Mouse (Mus musculus) lung, postnatal 14 days (tissue): Measurements from ENCODE around the gene Cdh11.
A peak's percentile ranks its signal among the peaks of the same experiment; 100 is the strongest.

Experiments used
- DNase-seq: peaks from one replicate; pipeline ENCODE4 v3.0.0; 2021

Gene Cdh11

DNA sequence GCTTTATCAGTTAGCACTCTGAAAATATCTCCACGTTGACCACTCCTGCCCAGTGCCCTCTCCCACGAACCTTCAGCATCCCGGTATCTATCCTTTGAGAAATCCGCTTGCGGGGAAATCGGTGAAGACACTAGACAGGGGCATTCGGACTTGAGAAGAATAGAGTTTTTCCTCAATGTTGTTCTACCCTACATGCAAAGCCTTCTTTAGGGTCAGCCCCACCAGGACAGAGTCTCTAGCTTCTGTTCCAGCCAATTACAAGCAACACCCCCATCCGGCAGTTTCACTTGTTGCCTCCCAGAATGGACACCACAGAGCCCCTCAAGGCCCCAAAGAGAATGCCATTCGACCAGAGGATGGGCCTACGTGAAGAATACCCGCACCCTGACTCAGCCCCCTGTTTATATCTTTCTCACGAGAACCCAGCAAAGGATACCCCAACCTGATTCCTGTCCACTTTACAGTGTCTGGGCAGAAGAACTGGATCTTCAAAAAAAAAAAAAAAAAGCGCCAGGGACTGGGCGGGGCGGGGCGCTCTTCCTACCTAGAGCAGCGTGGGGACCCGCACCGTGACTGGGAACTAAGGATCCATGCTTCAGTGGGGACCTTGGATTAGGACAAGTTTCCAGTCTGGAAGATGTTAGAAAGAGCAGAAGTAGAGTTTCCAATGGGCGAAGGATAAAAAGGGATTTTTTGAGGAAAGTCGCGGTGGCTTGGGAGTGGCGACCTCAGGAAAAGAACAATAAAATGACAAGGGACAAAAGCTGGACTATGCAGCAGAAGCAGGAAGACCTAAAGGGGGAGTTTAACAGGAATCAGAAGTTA is at the start of gene Cdh11:
TSS of gene Cdh11 (minus strand) at position 51 of the 825 bp plus-strand sequence.
- no peak for DNase-seq

DNA sequence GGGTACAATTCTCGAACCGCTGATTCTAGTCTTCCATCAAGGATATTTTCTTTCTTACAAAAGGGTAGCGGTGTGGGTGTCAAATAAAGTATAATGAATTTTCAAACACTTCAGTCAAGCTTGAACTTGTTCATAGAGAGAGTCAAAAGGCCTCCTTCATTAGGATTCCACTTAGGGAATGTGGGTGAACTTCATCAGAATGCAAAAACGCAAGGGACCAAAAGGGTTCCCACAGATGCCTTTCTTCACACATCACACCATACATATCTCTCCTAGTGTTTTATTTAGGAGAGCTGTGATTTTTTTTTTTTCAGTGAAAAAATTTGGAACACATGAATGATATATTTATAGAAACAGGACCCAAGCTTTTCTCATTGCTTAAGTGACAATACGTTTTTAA is 28.5 kb upstream of the Cdh11 start:
- no peak for DNase-seq

DNA sequence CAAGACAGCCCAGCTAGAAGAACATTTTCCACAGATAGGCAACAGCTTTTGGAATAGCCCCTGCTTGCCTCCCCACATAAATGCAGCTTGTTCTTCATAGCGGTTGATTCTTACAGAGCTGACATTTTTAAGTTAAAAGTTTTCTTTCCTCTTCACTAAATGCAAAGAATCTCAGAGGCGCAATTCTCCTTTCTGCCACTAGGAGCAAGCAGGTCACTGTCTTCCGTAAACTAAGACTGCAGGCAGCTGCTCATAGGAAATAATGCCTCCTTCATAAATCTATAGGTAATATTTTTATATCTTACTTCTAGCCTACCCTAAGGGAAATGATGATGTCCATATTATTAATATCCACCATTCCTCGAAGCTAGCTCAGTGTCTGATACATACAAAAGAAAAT is 4.9 kb upstream of the Cdh11 start:
- peak; percentile 42 for DNase-seq

DNA sequence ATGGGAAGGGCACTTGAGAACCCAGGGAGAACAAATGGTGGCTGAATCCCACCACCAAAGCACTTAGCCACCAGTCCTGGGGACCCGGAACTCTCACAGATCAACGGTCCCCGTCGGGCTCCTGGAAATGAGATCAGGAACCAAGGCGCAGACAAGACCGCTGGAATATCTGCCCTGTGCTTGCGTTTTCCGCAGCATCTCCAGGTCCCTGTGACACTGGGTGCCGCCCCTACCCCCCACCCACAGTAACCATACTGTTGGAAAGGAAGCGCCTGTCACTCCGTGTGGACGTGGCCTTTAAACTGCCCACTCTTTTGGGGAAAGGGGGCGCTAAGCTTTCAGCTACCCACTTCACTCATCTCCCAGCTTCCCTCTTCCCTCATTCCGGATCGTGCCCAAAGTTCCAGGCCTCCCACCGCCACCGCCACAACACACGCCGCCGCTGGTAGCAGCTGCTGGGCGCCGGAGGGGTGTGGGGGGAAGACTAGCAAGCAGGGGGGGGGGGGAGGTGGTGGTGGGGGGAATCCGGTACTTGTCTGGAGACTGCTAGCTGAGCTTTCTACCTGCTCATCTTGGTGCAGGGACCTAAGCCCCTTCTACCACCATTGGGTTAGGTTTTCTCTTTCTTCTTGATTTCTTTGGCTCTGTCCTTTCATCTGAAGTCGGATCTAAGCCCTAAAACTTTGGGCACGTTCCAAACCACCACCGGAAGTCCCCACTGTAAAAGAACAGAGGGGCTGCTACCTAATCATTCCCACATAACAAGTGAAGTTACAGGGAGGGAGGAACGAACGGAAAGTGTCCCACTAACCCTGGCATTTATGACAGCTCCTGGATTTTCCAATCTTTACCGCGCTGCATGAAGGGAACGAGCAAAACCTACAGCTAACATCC is 1.3 kb upstream of the Cdh11 start:
- DNase-seq: no peak

DNA sequence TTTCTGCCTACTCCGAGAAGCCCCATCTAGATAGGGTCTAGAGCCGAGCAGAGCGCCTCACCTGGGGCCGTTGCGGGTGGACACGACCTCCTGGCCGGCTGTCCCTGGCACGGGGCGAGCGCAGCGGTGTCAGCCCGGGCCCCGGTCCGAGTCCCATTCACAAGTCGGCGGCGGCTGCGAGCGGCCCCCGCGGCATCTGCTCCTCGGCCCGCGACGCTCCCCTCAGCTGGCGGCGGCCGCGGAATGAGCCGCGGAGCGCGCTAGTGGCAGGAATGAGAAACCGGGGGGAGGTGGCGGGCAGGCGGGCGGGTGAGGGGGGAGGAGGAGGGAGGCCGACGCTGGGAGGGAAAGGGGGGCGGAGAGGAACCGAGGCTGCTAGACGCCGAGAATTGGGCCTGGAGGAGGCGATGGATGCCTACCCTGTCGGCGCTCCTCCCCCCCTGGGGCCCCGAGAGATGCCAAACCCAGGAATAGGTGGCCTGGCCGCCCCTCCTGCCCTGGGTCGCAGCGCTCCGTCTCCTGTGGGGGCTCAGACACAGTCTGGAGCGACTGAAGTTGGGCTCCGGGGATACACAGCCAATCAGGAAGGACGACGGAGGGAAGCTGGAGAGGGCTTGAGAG is 497 bp downstream of the Cdh11 start:
- DNase-seq: peak; percentile 62

DNA sequence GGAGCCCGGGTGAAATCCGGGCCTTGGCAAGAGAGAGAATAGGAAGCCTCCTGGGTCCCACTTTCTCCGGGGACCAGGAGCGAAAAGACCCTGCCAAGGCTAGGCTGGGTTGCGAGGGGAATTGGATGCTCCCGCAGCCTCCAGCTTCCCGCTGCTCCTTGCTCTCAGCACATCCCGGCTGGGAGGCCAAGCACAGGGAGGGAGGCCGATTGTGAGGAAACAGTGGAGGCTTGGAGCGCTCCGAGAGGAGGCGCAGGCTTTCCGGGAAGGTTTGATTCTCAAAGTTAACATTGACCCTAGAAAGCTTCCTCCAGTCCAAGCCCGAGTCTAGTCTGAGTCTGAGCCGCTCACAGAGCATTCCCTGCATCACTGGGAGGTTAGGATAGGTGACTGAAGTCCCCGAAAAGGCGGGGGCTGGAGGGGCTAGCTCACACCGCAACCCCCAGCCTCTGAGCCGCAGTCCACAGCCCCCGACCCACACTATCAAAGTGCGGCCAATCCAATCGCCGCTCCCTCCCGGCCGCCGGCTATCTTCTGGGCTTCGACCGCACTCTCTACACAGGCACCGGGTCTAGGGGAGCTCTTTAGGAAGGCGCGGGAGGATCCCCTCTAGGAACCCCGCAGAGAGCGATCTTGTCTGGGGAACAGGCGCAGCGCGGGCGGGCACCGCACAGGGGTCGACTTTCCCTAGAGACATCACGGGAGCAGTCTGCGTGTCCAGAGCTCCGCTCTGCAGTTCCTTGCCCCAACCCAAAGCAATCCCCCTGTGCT is 1.4 kb downstream of the Cdh11 start:
- DNase-seq: peak; percentile 23

DNA sequence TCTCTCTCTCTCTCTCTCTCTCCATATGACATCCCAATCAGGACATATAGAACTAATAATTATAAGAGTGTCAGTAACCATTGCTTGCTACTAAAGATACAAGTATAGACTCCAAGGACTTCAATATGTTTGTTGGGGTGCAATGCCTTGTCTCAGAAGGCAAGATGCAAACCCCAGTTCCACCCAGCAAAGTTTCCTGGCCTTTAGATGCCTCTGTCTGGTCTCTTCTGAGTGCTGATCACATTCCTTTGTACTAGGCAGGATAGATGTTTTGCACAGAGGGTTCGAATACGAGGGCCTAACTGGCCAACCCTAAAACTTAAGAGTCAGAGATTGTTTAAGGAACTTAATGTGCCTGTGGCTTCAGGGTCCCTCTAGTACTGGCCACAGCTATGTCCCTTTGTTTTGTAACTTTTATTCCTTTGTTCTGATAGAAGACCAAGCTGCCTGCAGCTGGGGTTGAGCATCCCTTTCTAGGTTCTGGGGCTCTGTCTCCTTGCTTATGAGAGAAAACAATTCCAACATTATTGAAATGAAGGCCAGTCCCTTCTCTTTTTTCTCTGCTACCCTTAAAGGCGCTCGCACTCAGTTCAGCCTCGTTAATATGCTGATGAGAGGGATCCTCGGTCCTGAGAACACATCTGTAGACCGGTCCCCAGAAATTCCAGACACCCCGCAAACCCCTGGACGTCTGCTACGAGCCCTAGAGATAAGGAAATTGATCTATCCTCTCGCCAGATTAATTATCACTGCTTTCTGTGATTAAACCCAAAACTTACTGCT is 2.5 kb downstream of the Cdh11 start:
- DNase-seq: no peak

DNA sequence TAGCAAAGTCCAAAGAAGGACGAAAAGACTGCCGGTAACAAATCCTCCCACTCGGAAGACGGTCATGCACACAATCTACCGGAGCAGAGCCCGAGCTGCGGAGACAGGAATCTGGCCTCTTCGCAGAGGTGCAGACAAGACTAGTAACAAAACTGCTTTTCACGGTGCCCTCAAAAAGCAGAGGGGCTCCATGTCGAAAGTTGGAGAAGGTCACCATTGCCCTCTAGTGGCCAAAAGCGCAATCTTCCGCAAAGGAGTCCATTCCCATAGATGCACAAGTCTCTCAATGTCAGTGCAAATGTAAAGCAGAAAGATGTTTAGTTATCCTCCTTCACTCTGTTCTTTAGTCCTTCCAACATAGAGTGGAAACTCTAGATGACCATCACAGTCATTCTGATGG is 4.5 kb downstream of the Cdh11 start:
- peak; percentile 80 for DNase-seq

DNA sequence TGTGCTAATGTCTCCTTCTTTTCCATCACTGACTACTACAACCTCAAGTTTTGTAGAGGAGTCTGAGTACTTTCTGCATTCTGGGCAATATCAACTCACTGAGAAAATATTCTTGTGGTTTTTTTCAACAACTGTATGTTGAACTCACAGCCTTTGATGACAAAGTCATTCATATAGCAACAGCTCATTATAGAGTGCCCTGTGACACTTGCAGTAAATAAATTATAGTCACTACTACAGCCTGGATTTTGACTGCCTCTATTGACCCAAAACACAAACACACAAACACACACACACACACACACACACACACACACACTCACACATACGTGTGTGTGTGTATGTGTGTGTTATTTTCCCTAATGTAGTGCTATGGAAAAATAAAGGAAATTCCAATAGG is 10.8 kb downstream of the Cdh11 start:
- DNase-seq: no peak

DNA sequence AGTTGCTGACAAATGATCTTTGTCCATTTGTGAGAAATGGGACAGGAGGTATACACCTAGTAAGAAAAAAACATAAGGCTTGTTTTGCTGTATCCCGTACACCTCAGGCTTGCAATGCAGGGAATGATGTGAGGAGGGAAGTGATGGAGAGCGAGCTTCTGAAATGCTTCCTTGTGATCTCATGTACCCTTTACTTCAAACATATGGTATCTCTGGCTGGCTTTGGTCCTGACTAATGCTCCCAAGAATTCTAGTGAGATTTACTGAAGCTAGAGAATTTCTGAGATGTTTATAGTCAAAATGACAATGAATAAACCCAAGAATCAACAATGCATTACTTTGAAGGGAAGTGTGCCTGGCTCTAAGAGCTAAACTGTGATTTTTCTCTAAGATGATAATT is 14.0 kb downstream of the Cdh11 start:
- no peak for DNase-seq

DNA sequence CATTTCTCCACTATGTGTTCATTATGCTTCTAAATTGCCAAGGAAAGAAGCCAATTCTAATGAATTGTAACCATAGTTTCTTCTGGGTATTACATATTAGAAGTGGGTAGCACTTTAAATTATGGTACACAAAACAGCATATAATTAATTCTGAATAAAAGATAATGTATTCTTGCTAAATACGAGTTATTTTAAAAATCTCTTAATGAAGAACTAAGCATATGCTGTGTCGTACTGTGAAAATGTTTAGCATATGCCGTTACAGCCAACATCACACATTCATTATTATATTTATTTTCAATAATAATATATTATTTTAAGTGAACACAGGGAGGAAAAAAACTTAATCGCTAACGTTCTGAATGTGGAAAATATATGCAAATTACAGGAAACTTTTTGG is 31.6 kb downstream of the Cdh11 start:
- DNase-seq: no peak

DNA sequence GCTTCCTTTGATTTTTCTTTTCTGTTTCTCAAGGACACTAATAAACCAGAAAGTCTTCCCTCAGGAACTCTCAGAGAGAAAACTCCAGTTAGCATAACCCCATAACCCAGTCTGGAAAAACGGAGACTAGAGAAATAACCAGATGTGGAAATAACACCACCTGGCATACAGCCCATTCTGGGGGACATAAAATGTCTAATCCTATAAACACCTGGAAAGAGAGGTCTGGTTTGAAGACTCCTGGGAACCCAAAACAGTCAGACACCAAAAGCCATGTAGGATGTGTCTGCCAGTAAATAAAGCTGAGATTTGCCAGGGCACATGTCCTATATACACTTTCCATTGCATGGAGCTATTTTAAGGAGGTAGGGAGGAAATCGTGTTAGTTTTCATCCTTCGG is 42.5 kb downstream of the Cdh11 start:
- no peak for DNase-seq

DNA sequence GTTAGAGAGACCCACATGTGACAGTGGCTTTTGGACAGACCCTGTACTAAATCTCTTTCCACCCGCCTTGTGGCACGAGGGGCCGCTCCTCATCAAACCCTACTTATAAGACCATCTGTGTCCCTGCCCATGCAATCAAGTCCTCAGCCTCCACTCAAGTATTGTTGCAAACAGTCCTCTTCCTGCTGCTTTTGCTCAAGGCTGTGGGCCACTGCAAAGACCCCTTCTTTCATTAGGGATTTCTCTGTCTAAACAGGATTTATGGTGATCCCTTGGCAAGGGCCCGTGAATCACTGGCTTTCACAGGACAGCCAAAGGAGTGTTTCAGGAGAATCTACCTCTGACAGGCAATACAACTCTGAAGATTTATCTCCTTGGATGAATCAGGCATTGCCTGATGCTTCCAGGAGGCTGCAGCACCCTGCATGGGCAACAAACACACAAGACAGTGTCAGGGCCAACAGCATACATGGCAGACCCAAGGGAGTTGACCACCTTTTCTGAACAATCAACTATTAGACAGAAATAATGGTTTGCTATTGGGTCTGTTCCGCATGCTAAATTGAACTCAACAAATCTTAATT is 43.3 kb downstream of the Cdh11 start:
- no peak for DNase-seq

DNA sequence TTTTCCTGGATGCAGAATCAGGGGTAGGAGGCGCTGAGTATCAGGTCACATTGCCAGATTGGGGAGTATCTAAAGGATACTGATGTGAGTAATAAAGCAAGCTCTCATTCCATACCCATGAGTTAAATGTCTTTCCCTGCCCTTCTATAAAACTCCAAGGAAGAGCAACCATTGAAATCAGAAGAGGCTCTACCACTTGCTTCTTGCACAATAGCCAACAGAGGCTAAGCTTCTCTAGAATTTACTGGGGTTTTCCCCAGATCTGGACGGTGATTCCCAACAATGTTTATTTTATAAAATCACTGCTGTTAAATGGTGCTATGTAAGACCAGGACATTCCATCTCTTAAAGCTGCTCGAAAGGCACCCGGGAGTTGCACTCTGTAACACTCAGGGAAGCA is 44.5 kb downstream of the Cdh11 start:
- no peak for DNase-seq

DNA sequence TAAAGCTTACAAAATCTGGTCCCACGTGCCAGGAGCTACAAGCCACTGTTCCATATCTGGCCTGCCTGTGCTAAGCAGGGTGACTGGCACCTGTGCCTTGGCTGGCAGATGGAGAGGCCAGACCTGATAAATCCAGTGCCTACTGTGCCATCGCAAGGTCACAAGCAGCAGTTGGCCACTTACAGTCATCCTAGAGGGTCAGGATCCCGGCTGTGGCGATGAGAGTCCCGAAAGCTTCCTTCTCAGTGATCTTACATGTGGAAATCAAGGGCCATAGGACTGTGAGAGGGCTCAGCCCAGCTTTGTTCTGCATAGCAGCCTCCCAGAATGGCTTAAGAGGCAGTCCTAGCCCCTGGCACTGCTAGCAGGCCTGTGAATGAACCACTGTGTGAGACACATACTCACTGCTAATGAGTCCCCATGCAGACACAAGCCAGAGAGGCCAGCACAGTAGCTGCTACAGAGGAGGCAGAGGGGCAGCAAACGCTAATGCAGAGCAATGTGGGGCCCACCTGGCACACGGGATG is 46.4 kb downstream of the Cdh11 start:
- DNase-seq: no peak

DNA sequence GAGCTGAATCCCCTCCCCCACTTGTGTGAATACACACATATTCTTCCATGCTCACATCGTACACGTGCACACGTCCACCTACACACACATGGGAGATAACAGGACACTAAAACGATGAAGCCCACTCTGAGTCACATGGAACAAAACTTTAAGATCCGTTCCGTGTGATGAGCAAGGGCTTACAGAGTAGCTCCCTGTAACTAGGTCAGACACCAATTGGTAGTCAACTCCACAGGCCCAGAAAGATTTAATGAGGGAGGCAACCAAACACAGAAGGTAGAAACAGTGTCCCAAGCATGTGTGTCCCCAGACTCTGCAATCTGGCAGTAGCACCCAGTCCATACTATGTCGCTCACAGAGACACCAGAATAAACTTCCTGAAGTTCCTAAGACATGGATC is 47.0 kb downstream of the Cdh11 start:
- DNase-seq: no peak

DNA sequence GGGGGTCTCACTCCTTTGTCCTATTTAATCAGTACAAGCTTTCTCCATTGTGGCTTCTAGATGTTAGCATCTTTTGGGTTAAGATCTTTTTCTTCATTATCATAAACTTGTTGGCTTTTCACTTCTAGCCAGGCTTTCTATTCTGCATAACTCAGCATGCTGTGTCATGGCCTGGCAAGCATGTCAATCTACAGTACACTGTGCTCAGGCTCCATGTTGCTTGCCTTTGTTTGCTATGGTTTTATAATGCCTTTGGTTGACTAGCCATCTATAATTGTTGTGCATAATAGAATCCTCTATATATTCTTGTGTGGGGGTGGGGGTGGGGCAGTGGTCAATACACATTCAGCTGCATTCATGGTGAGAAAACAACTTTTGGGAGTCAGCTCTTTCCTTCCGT is 51.0 kb downstream of the Cdh11 start:
- DNase-seq: no peak

DNA sequence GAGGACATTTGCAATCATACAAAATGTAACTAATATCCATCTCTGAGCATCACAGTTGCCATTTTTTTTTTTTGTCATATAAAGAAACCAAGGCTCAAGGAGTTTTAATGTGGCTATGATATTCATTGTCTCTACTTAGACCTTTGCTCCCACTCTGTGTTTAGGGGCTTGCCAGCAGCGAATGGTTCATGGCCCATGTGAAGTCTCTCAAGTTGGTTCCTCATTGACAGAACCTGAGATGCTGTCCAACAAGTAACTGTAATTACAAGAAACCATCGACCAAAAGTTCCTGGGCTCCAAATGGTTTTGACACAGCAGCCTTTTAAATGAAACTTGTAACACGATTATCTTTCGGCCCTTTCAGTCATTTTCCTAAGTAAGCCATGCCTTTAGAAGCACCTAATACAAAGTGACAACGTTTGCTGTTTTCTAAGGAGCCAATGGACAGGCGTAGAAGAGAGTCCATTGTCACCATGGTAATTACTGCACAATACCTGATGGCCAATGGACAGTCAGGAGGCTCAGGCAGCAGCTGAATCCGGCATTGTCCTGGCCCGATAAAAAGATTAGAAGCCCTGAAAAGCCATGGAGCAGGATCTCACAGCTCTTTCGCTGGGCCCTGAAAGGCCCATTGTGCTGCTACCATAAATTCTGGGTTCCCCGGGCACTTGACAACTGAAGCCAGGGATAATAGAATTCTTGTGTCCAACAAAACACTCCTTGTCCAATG is 59.1 kb downstream of the Cdh11 start:
- DNase-seq: no peak

DNA sequence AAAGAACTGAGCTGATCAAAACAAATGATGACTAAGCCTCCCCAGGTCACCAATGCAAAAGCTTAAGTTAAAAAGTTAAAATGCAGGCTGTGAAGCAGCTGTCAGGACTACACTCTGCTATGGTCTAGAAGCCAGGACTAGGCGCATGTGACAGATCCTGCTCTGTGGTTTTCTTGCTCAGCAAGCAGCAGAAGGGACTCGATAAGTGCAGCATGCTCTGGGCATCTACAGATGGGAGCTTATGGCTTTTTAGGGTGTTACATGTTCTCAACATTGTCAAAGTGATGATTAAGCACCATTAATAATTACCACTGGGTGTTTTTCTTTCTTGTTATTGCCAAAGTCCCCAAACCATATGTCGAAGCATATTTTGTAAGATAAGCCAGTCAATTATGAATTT is 59.9 kb downstream of the Cdh11 start:
- no peak for DNase-seq

DNA sequence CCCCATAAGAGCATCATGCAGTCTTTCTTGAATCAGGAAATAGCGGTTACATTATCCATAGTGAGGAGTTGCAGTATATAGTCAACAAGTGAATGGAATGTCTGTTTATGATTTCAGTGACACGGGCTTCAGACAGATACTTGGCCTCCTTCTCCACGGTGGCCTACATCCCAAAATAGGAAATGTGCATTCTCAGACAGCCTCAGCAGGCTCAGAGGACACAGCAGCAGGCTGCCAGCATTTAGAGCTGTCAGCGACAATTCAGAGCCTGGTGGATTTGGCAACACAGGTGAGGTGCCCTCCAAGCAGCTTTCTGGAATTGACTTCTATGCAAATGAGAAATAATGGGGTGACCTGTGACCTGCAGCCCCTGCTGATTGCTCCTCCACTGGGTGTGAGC is 69.5 kb downstream of the Cdh11 start:
- DNase-seq: no peak

DNA sequence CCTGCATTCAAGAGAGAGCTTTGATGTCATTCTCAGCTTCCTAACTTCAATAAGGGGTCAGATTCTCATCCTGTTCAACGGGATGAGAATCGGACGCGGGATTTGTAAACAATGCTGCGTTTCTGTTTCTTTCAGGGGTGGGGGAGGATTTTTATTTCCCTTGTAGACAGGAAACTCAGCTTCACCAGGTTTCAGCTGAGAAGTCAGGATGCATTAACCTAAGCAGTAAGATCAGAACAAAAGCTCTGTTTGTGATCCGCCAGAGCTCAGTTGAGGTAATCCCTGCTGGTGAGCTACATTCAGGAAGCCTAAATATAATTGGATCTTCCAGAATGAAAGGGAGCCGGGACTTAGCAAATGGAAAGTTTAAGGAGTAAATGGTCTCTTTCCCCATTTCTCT is 78.1 kb downstream of the Cdh11 start:
- DNase-seq: no peak
